Mouse (Mus musculus): Measurements from ENCODE around the gene Nhej1.

Nhej1 gene

GRCm38 (mm10) chr1:74927621-74928296 is 197.2 kb downstream of the Nhej1 start:
- no peak for DNase-seq (ENCODE audit: low spot score)

- no peak for DNase-seq (ENCODE audit: low spot score)
These were observed 198.3 kb downstream of the Nhej1 start for GRCm38 (mm10) chr1:74926721-74927120.

GRCm38 (mm10) chr1:74924464-74924863 is 200.5 kb downstream of the Nhej1 start:
- no peak for DNase-seq (ENCODE audit: low spot score)

Data from ovary, postnatal 10 days (tissue).